Mouse (Mus musculus) forebrain, embryonic 14.5 days (tissue): ENCODE data around the gene Il34. TPM values are rescaled to one million over a fixed set of nuclear protein-coding genes. Genes with fewer than 3 reads are reported as not detected.

Experiments used
- ATAC-seq: fragments of 200-750 bp; cut with Nextera tagmentation; 2 replicates; pipeline ENCODE4 v1.8.0; 2017; ENCODE audit warnings: mild to moderate bottlenecking, moderate library complexity
- DNase-seq: peaks from one replicate; pipeline ENCODE4 v3.0.0-alpha.2; 2015; ENCODE audit warnings: low spot score
- H3K27ac ChIP-seq: fragments of 300-500 bp; sonication (generic); 2 replicates; pipeline ENCODE4 v1.5.1; 2014; ENCODE audit warnings: low read depth, mild to moderate bottlenecking, control low read depth, low read length, moderate library complexity
- H3K27me3 ChIP-seq: fragments of 300-500 bp; sonication (generic); replicated peaks from 2 replicates; pipeline ENCODE4 v1.6.1; 2014; ENCODE audit warnings: low read length, control low read depth, mixed read lengths; ENCODE audit not compliant: control insufficient read depth, insufficient read depth
- H3K36me3 ChIP-seq: fragments of 300-500 bp; sonication (generic); 2 replicates; pipeline ENCODE4 v1.6.1; 2014; ENCODE audit warnings: low read length, control low read depth; ENCODE audit not compliant: control insufficient read depth, insufficient read depth
- H3K4me1 ChIP-seq: fragments of 300-500 bp; sonication (generic); 2 replicates; pipeline ENCODE4 v1.6.1; 2014; ENCODE audit warnings: antibody characterized with exemption, low read length, control low read depth; ENCODE audit not compliant: control insufficient read depth, insufficient read depth
- H3K4me2 ChIP-seq: fragments of 300-500 bp; sonication (generic); 2 replicates; pipeline ENCODE4 v1.6.1; 2014; ENCODE audit warnings: mild to moderate bottlenecking, control low read depth, low read length
- H3K4me3 ChIP-seq: fragments of 300-500 bp; sonication (generic); 2 replicates; pipeline ENCODE4 v1.5.1; 2014; ENCODE audit warnings: low read depth, low read length, control low read depth
- H3K9ac ChIP-seq: fragments of 300-500 bp; sonication (generic); 2 replicates; pipeline ENCODE4 v1.6.1; 2014; ENCODE audit warnings: mild to moderate bottlenecking, low read length, control low read depth, moderate library complexity
- H3K9me3 ChIP-seq: fragments of 300-500 bp; sonication (generic); replicated peaks from 2 replicates; pipeline ENCODE4 v1.6.1; 2016; ENCODE audit warnings: low read length, control low read depth, mixed read lengths; ENCODE audit not compliant: control insufficient read depth
- WGBS: fragments of 180-500 bp; shearing (Covaris S2); extraction: QIAGEN DNeasy Blood & Tissue Kit; methylation state at CpG from one replicate; pipeline ENCODE4 v1.1.7; 2014; 5-methylcytosine and 5-hydroxymethylcytosine counted together
- polyA plus RNA-seq: library from polyadenylated mRNA; unstranded; fragments of >200 nt; fragmentation: Nextera tagmentation; extraction: Ambion mirVana; gene quantifications from 2 replicates; pipeline ENCODE4 v1.2.1, GENCODE M21; 2014

Gene Il34
- polyA plus RNA-seq, 1 experiment from 2014 or later = 2.2 TPM

DNA sequence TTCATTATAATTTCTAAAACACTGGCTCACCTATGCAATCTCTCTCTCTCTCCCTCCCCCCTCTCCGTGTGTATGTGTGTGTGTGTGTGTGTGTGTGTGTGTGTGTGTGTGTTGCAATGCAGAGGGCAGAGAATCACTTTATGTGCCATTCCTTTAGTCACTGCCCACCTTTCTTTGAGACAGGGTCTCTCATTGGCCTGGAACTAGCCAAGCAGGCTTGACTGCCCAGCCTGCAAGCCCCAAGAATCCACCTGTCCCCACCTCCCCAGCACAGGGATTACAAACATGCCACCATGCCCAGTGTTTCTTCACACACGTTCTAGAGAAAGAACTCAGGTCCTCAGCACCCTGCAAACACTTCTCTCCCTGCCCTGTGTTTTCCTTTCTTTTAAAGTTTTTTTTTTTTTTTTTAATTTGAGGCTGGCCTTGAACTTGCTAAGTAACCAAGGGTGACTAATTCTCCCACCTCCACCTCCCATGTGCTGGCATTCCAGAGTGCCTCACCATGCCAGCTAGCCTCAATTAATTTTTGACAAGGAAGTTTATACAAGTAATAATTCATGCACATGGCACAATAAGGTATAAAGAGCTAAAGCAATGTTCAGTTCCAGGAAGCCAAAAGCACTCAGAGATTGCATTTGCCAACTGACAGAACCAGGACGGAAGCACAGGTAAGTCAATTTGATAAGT, 754 bp downstream of the Il34 start:
- H3K9me3 ChIP-seq = no peaks in the 10 kb centered on the region
- 71% methylated on average over 3 of the region's 3 CpGs for WGBS
- H3K4me3 ChIP-seq = no peak overlapping the region
- DNase-seq = no peak
- no peak overlapping the region for H3K9ac ChIP-seq
- H3K4me2 ChIP-seq = no peak overlapping the region
- no peak for ATAC-seq
- no peaks in the 10 kb centered on the region for H3K27me3 ChIP-seq
- H3K27ac ChIP-seq = no peak overlapping the region
- H3K36me3 ChIP-seq = peaks cover 19% of the 10 kb centered on the region
- H3K4me1 ChIP-seq = no peaks in the 10 kb centered on the region

DNA sequence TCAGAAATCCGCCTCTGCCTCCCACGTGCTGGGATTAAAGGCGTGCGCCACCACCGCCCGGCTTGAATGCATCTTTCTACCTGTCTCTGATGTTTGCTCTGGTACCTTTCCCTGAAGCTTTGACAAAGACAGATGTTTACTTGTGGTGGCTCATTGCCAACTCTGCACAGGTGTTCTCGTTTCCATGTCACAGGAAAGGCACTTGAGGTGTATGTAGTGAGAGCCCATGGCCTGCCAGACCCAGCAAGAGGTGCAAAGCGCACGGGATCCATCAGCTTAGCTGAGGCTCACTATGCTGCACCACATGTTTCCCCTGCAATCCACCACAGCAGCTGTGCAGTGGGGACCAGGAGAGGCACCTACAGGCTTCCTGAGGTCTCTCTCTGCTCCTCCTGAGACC, 1.9 kb downstream of the Il34 start:
- Histone ChIP-seq H3K36me3 (peaks cover 8% of the 10 kb centered on the region), H3K4me1 (no peaks in the 10 kb centered on the region), H3K9ac (no peak overlapping the region), H3K4me2 (no peak overlapping the region), H3K9me3 (no peaks in the 10 kb centered on the region), H3K4me3 (no peak overlapping the region), H3K27ac (no peak overlapping the region), H3K27me3 (no peaks in the 10 kb centered on the region)
- WGBS = 92% methylated on average over 9 of the region's 9 CpGs
- DNase-seq (no peak), ATAC-seq (no peak)

DNA sequence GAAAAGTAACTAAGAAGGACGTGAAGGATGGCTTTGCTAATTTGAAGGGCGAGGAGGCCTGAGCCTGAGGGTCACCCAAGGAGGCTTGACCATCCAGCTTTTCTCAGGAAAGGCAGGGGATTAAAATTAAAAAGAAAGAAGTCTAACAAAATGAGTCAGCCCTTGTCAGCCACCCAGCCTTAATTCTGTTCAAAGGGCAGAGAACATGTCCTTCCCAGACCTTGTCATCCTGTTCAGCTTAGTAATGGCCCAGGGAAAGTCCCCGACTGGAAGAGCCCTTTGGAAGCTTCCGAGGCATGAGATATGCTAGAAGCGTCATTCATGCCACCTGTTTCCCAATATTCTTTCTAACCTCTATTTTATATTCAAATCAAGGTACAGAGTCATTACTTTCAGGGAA, 2.7 kb downstream of the Il34 start:
- no peaks in the 10 kb centered on the region for H3K9me3 ChIP-seq
- H3K9ac ChIP-seq = no peak overlapping the region
- DNase-seq (no peak), ATAC-seq (no peak)
- H3K36me3 ChIP-seq = no peaks in the 10 kb centered on the region
- H3K27me3 ChIP-seq = no peaks in the 10 kb centered on the region
- H3K27ac ChIP-seq = no peak overlapping the region
- no peaks in the 10 kb centered on the region for H3K4me1 ChIP-seq
- no peak overlapping the region for H3K4me2 ChIP-seq
- H3K4me3 ChIP-seq = no peak overlapping the region
- 83% methylated on average over 5 of the region's 5 CpGs for WGBS

DNA sequence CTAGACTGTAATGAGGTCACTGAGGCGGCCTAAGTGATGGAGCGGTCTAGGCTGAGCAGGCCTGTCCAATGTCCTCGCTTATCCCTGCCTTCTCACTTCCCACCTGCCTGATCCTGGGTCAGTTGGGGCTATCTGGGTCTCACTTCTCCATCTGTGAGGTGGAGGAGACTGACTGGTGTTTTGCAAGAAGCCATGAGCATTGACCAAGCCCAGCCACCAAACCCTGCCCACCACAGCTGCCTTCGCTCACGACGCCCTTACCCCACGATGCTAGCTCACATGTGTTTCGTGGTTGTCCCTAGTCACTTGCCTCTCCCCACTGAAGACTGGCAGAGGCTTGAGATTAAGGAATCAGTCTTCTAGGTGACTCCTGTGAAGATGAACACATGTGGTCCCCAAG, 8.6 kb downstream of the Il34 start:
- H3K27ac ChIP-seq = no peak overlapping the region
- H3K4me1 ChIP-seq = no peaks in the 10 kb centered on the region
- WGBS = 97% methylated on average over 8 of the region's 8 CpGs
- no peaks in the 10 kb centered on the region for H3K9me3 ChIP-seq
- no peak overlapping the region for H3K9ac ChIP-seq
- no peaks in the 10 kb centered on the region for H3K27me3 ChIP-seq
- no peak overlapping the region for H3K4me3 ChIP-seq
- no peaks in the 10 kb centered on the region for H3K36me3 ChIP-seq
- ATAC-seq (no peak), DNase-seq (no peak)
- H3K4me2 ChIP-seq = no peak overlapping the region

DNA sequence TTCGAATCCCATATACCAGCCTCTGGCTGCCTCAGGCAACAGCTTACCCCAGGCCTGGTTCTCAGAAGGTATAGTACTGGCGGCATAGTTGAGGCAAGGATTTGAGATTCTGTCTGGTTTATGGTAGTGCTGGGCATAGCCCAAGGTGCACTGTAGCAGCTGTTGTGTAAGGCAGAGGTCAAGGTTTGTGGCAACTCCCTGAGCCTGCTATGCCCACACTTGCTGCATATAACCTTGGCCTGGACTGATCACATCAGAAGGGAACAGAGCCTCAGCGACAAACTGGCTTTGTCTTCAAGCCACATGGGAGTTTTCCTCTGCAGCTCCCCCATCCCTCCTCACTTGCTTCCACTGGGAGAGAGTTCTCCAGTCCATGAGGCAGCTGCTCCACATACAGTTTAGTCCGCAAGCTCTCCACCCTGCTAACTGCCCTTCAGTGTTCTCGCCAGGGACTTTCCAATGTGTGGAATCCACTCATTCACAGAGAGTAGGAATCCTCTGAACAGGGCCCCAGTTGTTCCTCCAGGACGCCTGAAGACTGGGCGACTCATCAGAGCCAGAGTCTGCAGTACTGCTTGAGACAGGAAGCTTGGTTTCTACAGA, 11.3 kb downstream of the Il34 start:
- DNase-seq (no peak), ATAC-seq (no peak)
- no peaks in the 10 kb centered on the region for H3K9me3 ChIP-seq
- no peaks in the 10 kb centered on the region for H3K36me3 ChIP-seq
- H3K4me3 ChIP-seq = no peak overlapping the region
- 85% methylated on average over 7 of the region's 7 CpGs for WGBS
- no peak overlapping the region for H3K4me2 ChIP-seq
- H3K27me3 ChIP-seq = no peaks in the 10 kb centered on the region
- no peak overlapping the region for H3K27ac ChIP-seq
- H3K4me1 ChIP-seq = no peaks in the 10 kb centered on the region
- H3K9ac ChIP-seq = no peak overlapping the region

- H3K36me3 ChIP-seq = no peaks in the 10 kb centered on the region
- no peak overlapping the region for H3K4me3 ChIP-seq
- H3K9me3 ChIP-seq = no peaks in the 10 kb centered on the region
- DNase-seq (no peak), ATAC-seq (no peak)
- no peak overlapping the region for H3K4me2 ChIP-seq
- WGBS = 93% methylated on average over 9 of the region's 9 CpGs
- H3K9ac ChIP-seq = no peak overlapping the region
- H3K27me3 ChIP-seq = no peaks in the 10 kb centered on the region
- no peak overlapping the region for H3K27ac ChIP-seq
- no peaks in the 10 kb centered on the region for H3K4me1 ChIP-seq
Observed at GRCm38 (mm10) chr8:110793936-110794335, 11.8 kb downstream of the Il34 start.

DNA sequence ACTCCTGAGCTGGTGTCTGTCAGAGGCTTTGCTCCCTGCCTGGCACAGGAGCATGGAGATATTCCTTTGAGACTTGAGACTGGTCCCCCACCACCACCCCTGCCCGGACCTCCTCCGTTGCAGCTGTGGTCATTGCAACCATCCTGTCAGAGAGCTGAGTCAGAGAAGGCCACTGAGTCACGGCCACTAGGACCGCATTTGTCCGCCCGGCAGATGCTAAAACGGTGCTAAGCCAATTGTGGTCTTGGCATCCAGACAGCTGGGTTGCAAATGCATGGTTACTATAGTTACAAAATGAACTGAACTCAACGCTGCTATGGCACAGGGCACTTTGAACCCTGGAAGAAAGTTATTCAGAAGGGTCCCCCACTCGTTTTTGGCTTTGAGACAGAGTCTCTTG, 12.2 kb downstream of the Il34 start:
- ATAC-seq (no peak), DNase-seq (no peak)
- no peaks in the 10 kb centered on the region for H3K9me3 ChIP-seq
- H3K36me3 ChIP-seq = no peaks in the 10 kb centered on the region
- H3K27ac ChIP-seq = no peak overlapping the region
- H3K4me3 ChIP-seq = no peak overlapping the region
- WGBS = 82% methylated on average over 9 of the region's 9 CpGs
- no peaks in the 10 kb centered on the region for H3K27me3 ChIP-seq
- no peak overlapping the region for H3K9ac ChIP-seq
- no peaks in the 10 kb centered on the region for H3K4me1 ChIP-seq
- H3K4me2 ChIP-seq = no peak overlapping the region

DNA sequence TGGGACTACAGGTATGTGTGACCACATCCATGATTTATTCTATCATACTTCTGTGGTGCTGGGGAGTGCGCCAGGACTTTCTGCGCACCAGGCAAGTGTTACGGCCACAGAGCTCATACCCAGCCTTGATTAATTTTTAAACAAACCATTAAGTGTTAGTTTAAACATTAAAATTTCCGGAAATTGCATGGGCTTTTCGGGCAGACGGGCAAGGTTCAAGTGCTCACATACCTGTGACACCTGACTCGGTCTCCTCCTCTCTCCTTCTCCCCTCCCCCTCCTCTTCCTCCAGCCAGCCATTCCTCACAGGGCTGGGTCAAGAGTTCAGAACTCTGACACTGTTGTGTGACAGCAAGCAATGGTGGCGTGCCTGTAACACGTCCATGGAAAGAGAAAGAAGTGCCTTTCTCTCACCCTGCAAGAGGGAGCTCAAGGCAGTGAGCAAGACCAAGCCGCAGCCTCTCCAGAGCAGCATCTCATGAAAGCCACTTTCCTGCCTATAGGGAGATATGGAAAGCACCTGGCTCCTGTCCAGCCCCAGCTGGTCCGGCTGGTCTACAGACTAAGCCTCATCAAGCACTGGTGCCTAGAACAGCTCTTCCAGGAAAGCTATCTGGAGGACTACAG, 13.0 kb downstream of the Il34 start:
- Histone ChIP-seq H3K4me1 (no peaks in the 10 kb centered on the region), H3K27me3 (no peaks in the 10 kb centered on the region), H3K9ac (no peak overlapping the region), H3K4me3 (no peak overlapping the region), H3K36me3 (no peaks in the 10 kb centered on the region), H3K9me3 (no peaks in the 10 kb centered on the region), H3K27ac (no peak overlapping the region), H3K4me2 (no peak overlapping the region)
- 81% methylated on average over 11 of the region's 11 CpGs for WGBS
- no peak for ATAC-seq
- DNase-seq = peak; percentile 39

- H3K27ac ChIP-seq = no peak overlapping the region
- H3K9ac ChIP-seq = no peak overlapping the region
- ATAC-seq = no peak
- H3K27me3 ChIP-seq = no peaks in the 10 kb centered on the region
- no peak overlapping the region for H3K4me2 ChIP-seq
- H3K4me1 ChIP-seq = no peaks in the 10 kb centered on the region
- no peaks in the 10 kb centered on the region for H3K9me3 ChIP-seq
- H3K36me3 ChIP-seq = no peaks in the 10 kb centered on the region
- 79% methylated on average over 10 of the region's 10 CpGs for WGBS
- H3K4me3 ChIP-seq = no peak overlapping the region
- no peak for DNase-seq
Observed at GRCm38 (mm10) chr8:110791164-110791563, 14.6 kb downstream of the Il34 start.
